Mouse (Mus musculus) lung, postnatal 0 days (tissue): ENCODE measurements around the gene Dnajb3. TPM values are rescaled to one million over a fixed set of nuclear protein-coding genes. Genes with fewer than 3 reads are reported as not detected.

Experiments used
- ATAC-seq: fragments of 200-750 bp; cut with Nextera tagmentation; 2 replicates; pipeline ENCODE4 v1.8.0; 2017; ENCODE audit warnings: moderate library complexity
- DNase-seq: peaks from one replicate; pipeline ENCODE4 v3.0.0-alpha.2; 2016; ENCODE audit warnings: low spot score
- H3K27ac ChIP-seq: fragments of 300-500 bp; sonication (generic); 2 replicates; pipeline ENCODE4 v1.5.1; 2014; ENCODE audit warnings: antibody characterized with exemption, mild to moderate bottlenecking, low read length, mixed read lengths
- H3K27me3 ChIP-seq: fragments of 300-500 bp; sonication (generic); replicated peaks from 2 replicates; pipeline ENCODE4 v1.6.1; 2014; ENCODE audit warnings: low read length, mixed read lengths; ENCODE audit not compliant: insufficient read depth
- H3K36me3 ChIP-seq: fragments of 300-500 bp; sonication (generic); 2 replicates; pipeline ENCODE4 v1.6.1; 2014; ENCODE audit warnings: low read length, mixed read lengths; ENCODE audit not compliant: insufficient read depth
- H3K4me1 ChIP-seq: fragments of 300-500 bp; sonication (generic); 2 replicates; pipeline ENCODE4 v1.6.1; 2014; ENCODE audit warnings: antibody characterized with exemption, low read depth, low read length, mixed read lengths; ENCODE audit not compliant: insufficient read depth
- H3K4me2 ChIP-seq: fragments of 300-500 bp; sonication (generic); replicated peaks from 2 replicates; pipeline ENCODE4 v1.6.1; 2014; ENCODE audit warnings: low read depth, mild to moderate bottlenecking, low read length, moderate library complexity, mixed read lengths
- H3K4me3 ChIP-seq: fragments of 300-500 bp; sonication (generic); 2 replicates; pipeline ENCODE4 v1.5.1; 2014; ENCODE audit warnings: low read depth, low read length
- H3K9ac ChIP-seq: fragments of 300-500 bp; sonication (generic); replicated peaks from 2 replicates; pipeline ENCODE4 v1.6.1; 2014; ENCODE audit warnings: low read depth, mild to moderate bottlenecking
- H3K9me3 ChIP-seq: fragments of 300-500 bp; sonication (generic); 2 replicates; pipeline ENCODE4 v1.6.1; 2016; ENCODE audit warnings: low read length, mixed read lengths
- CTCF ChIP-seq: IDR thresholded peaks from 2 replicates; pipeline ENCODE4 v1.5.1; 2016; ENCODE audit warnings: antibody characterized with exemption, mild to moderate bottlenecking
- EP300 ChIP-seq: IDR thresholded peaks from 2 replicates; pipeline ENCODE4 v1.6.1; 2016; ENCODE audit warnings: antibody characterized with exemption, mild to moderate bottlenecking, control low read depth
- WGBS: fragments of 180-500 bp; shearing (Covaris S2); extraction: QIAGEN DNeasy Blood & Tissue Kit; methylation state at CpG from one replicate; pipeline ENCODE4 v1.1.7; 2014; 5-methylcytosine and 5-hydroxymethylcytosine counted together
- polyA plus RNA-seq: library from polyadenylated mRNA; unstranded; fragments of >200 nt; fragmentation: Nextera tagmentation; extraction: Ambion mirVana; gene quantifications from 2 replicates; pipeline ENCODE4 v1.2.1, GENCODE M21; 2015

Dnajb3 gene
- polyA plus RNA-seq, 1 experiment from 2014 or later = 2.7 TPM

DNA sequence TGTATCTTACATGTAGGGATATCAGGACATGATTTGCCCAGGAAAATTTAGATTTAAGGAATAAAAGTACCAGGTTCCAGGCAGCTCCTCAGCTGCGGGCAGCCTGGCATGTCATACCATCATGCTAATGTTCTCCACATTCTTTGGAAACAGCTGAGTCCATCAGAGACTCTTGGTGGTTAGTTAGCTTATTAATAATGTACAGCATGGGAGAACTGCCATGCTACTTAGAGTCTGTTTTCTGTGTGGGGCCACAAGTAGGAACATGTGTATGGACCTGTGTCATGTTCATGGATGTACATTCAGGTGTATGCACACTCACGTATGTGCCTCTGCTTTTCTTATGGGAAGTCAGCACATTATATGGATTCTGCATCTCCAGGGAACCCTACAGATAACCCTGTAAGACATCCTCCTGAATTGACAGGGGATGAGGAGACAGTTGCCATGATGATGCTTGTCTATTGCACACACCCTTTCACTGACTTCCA lies 8.9 kb upstream of the Dnajb3 start:
- Histone ChIP-seq H3K9me3 (peaks cover 54% of the 10 kb centered on the region), H3K27me3 (no peaks in the 10 kb centered on the region), H3K4me2 (no peak overlapping the region), H3K27ac (no peak overlapping the region), H3K4me1 (no peaks in the 10 kb centered on the region), H3K4me3 (no peak overlapping the region), H3K9ac (no peak overlapping the region), H3K36me3 (no peaks in the 10 kb centered on the region)
- TF ChIP-seq EP300 = no peak
- TF ChIP-seq CTCF = no peak
- peak; percentile 23 for DNase-seq
- no peak for ATAC-seq
- WGBS = 72% methylated on average over 2 of the region's 2 CpGs

- H3K4me1 ChIP-seq = no peaks in the 10 kb centered on the region
- no peak overlapping the region for H3K27ac ChIP-seq
- no peaks in the 10 kb centered on the region for H3K27me3 ChIP-seq
- no peak overlapping the region for H3K4me3 ChIP-seq
- peaks cover 54% of the 10 kb centered on the region for H3K9me3 ChIP-seq
- ATAC-seq (peak; percentile 3; the same call in 1 of the 2 replicates), DNase-seq (no peak)
- no peaks in the 10 kb centered on the region for H3K36me3 ChIP-seq
- H3K4me2 ChIP-seq = no peak overlapping the region
- WGBS = 71% methylated on average over 2 of the region's 2 CpGs
- no peak for TF ChIP-seq CTCF
- no peak for TF ChIP-seq EP300
- H3K9ac ChIP-seq = no peak overlapping the region
Measured at GRCm38 (mm10) chr1:88213766-88214461, 8.3 kb upstream of the Dnajb3 start.

DNA sequence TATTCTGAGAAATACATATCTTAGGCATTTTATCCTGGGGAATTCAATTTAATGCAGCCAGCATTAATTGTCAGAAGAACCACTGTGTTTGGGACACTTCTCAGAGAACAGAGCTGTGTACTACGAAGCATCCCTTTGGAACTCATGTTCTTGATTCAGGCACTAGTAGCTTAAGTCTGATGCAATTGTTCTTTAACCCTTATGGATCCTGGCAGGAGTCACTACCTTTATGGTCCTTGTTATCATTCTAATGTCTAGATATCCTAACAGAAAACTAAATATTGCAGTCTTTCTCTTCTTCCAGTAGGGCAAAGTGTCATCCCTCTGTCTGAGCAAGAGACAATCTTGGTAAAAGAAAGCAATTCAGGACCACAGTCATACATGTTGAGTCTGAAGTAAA lies 7.5 kb upstream of the Dnajb3 start:
- Histone ChIP-seq H3K27me3 (no peaks in the 10 kb centered on the region), H3K27ac (no peak overlapping the region), H3K9me3 (peaks cover 54% of the 10 kb centered on the region), H3K9ac (no peak overlapping the region), H3K4me2 (no peak overlapping the region), H3K4me1 (no peaks in the 10 kb centered on the region), H3K36me3 (no peaks in the 10 kb centered on the region), H3K4me3 (no peak overlapping the region)
- ATAC-seq = no peak; the same call in 1 of the 2 replicates
- WGBS = 72% methylated on average over 1 of the region's 1 CpGs
- DNase-seq = peak; percentile 15
- TF ChIP-seq CTCF (no peak), EP300 (no peak)

- no peaks in the 10 kb centered on the region for H3K36me3 ChIP-seq
- H3K4me2 ChIP-seq = no peak overlapping the region
- peaks cover 52% of the 10 kb centered on the region for H3K9me3 ChIP-seq
- ATAC-seq (peak; percentile 11; the same call in 1 of the 2 replicates), DNase-seq (peak; percentile 21)
- WGBS = 60% methylated on average over 8 of the region's 8 CpGs
- H3K4me1 ChIP-seq = no peaks in the 10 kb centered on the region
- TF ChIP-seq CTCF (no peak), EP300 (no peak)
- no peak overlapping the region for H3K9ac ChIP-seq
- no peak overlapping the region for H3K4me3 ChIP-seq
- H3K27me3 ChIP-seq = no peaks in the 10 kb centered on the region
- no peak overlapping the region for H3K27ac ChIP-seq
Measured at GRCm38 (mm10) chr1:88212341-88213045, 6.9 kb upstream of the Dnajb3 start.

DNA sequence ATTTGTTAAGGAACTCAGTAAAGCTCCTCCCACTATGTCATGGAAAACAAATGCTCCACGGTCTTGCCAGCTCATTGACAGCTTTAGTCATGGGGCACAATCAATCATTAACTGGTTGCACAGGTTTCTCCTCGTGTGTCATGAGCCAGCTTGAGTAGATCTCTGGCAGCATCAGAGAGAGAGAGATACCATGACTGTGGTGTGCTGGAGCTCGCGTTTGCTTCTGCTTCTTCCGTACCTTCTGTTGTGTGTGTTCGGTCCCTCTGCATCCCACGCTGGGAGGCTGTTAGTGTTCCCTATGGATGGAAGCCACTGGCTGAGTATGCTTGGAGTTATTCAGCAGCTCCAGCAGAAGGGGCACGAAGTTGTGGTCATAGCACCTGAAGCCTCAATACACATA lies 6.2 kb upstream of the Dnajb3 start, which contains the start of gene Ugt1a1:
TSS of gene Ugt1a1 (plus strand) at position 148 of the 400 bp plus-strand sequence.
- DNase-seq = peak; percentile 34
- no peak within 1 kb of the TSS for H3K4me3 ChIP-seq
- no peak within 1 kb of the TSS for H3K4me2 ChIP-seq
- no peaks in the 10 kb centered on the region for H3K27me3 ChIP-seq
- no peaks in the 10 kb centered on the region for H3K4me1 ChIP-seq
- H3K9ac ChIP-seq = no peak within 1 kb of the TSS
- no peak within 1 kb of the TSS for H3K27ac ChIP-seq
- peak; percentile 27 for ATAC-seq
- 62% methylated on average over 8 of the region's 8 CpGs for WGBS
- TF ChIP-seq CTCF = no peak
- TF ChIP-seq EP300 = no peak
- H3K9me3 ChIP-seq = peaks cover 45% of the 10 kb centered on the region
- H3K36me3 ChIP-seq = no peaks in the 10 kb centered on the region

GRCm38 (mm10) chr1:88206843-88207479 lies 1.4 kb upstream of the Dnajb3 start:
- Histone ChIP-seq H3K4me3 (no peak overlapping the region), H3K9me3 (peaks cover 5% of the 10 kb centered on the region), H3K27ac (no peak overlapping the region), H3K27me3 (no peaks in the 10 kb centered on the region), H3K36me3 (no peaks in the 10 kb centered on the region), H3K9ac (no peak overlapping the region), H3K4me1 (no peaks in the 10 kb centered on the region), H3K4me2 (no peak overlapping the region)
- TF ChIP-seq EP300 (no peak), CTCF (no peak)
- ATAC-seq (no peak), DNase-seq (no peak)
- WGBS = 59% methylated on average over 2 of the region's 2 CpGs
